Comparison of ENCODE assay signal across 10 mouse cellular contexts in genomic region chr1:33222997-33223396, GRCm38 (mm10).
"Had no signal": no experiment of that assay in that cellular context is flagged by ENCODE, and none has a peak within 500 bp of the region (broad histone marks: within the 10 kb centered on the region; RNA-seq: fewer than 3 reads in every experiment).

No protein-coding gene starts in this region.

- DNase-seq: kidney, postnatal 14 days; left cerebral cortex, postnatal 4 days; lung, adult 18-20 months; right cerebral cortex, adult 18-20 months; right cerebral cortex, postnatal 25 days; thymus, postnatal 36 days had no signal

- H3K4me3 ChIP-seq: kidney, embryonic 15.5 days; limb, embryonic 13.5 days; myocyte had no signal

- H3K9me3 ChIP-seq: kidney, embryonic 15.5 days; limb, embryonic 13.5 days had no signal

- H3K36me3 ChIP-seq: kidney, embryonic 15.5 days; limb, embryonic 13.5 days had no signal

- H3K4me1 ChIP-seq: kidney, embryonic 15.5 days; limb, embryonic 13.5 days had no signal

- H3K27ac ChIP-seq: kidney, embryonic 15.5 days; limb, embryonic 13.5 days; liver, embryonic 14.5 days had no signal

- H3K27me3 ChIP-seq: kidney, embryonic 15.5 days; limb, embryonic 13.5 days had no signal

- H3K9ac ChIP-seq: kidney, embryonic 15.5 days; limb, embryonic 13.5 days; liver, embryonic 14.5 days had no signal

- H3K4me2 ChIP-seq: kidney, embryonic 15.5 days; limb, embryonic 13.5 days had no signal
